Mouse (Mus musculus) MEL (cell line): ENCODE results near the gene Rbks.

ENCODE experiments used
- BHLHE40 ChIP-seq: IDR thresholded peaks from 2 replicates; pipeline ENCODE4 v1.6.1; 2012; ENCODE audit warnings: low read depth, mild to moderate bottlenecking, inconsistent platforms, low read length, improper control_type of control experiment, borderline replicate concordance
- CTCF ChIP-seq, 3 experiments: IDR thresholded peaks in 2 of 3; conservative IDR thresholded peaks in 1 of 3; 2 replicates each; pipeline ENCODE4 v1.5.1; 2011 to 2012; ENCODE audit warnings: low read length in 3 of 3, low read depth in 2 of 3, mild to moderate bottlenecking in 2 of 3, improper control_type of control experiment in 1 of 3, inconsistent platforms in 1 of 3, mixed read lengths in 1 of 3, moderate library complexity in 1 of 3; ENCODE audit not compliant: control insufficient read depth in 1 of 3, insufficient read depth in 1 of 3, poor library complexity in 1 of 3, severe bottlenecking in 1 of 3
- MAX ChIP-seq: IDR thresholded peaks from 2 replicates; pipeline ENCODE4 v1.6.1; 2011; ENCODE audit warnings: low read length, improper control_type of control experiment
- MEF2A ChIP-seq: IDR thresholded peaks from 2 replicates; pipeline ENCODE4 v1.6.1; 2014; ENCODE audit warnings: low read depth, mild to moderate bottlenecking, inconsistent platforms, low read length, improper control_type of control experiment; ENCODE audit not compliant: poor library complexity, insufficient replicate concordance, severe bottlenecking; ENCODE audit errors: extremely low read depth
- POLR2AphosphoS2 ChIP-seq: IDR thresholded peaks from 2 replicates; pipeline ENCODE4 v1.6.1; 2011; ENCODE audit warnings: low read length, improper control_type of control experiment
- POLR2AphosphoS5 ChIP-seq: IDR thresholded peaks from 2 replicates; pipeline ENCODE4 v1.6.1; 2012; ENCODE audit warnings: low read depth, borderline replicate concordance, mild to moderate bottlenecking, inconsistent platforms, low read length, moderate library complexity, mixed read lengths
- UBTF ChIP-seq: IDR thresholded peaks from 2 replicates; pipeline ENCODE4 v1.6.1; 2012; ENCODE audit warnings: low read depth, mild to moderate bottlenecking, inconsistent platforms, low read length, improper control_type of control experiment, moderate library complexity, borderline replicate concordance; ENCODE audit not compliant: insufficient read depth

GRCm38 (mm10) chr5:31581263-31581662, 116.2 kb downstream of the Rbks start:
- TF ChIP-seq CTCF (IDR thresholded peaks at IDR 0.05 in 2 of 3, conservative IDR thresholded peaks at IDR 0.05 in 1 of 3; ENCODE audit: control insufficient read depth in 1 of 3, insufficient read depth in 1 of 3, low read depth in 2 of 3, low read length in 3 of 3, poor library complexity in 1 of 3, severe bottlenecking in 1 of 3) = no peak
- no peak for TF ChIP-seq MAX
- no peak for TF ChIP-seq BHLHE40
- no peak for TF ChIP-seq POLR2AphosphoS5
- no peak for TF ChIP-seq UBTF
- TF ChIP-seq POLR2AphosphoS2 = no peak
- no peak for TF ChIP-seq MEF2A
